Mouse (Mus musculus) adipocyte (in vitro differentiated cells): ENCODE measurements around the gene Epn1.
"Not testable (repeated sequence)": the region's sequence is repeated elsewhere in the genome, so short reads cannot be mapped to it uniquely, and the experiment has no call there.

Experiments used
- DNase-seq: peaks from one replicate; pipeline ENCODE4 v3.0.0-alpha.2; 2016; ENCODE audit warnings: low spot score

The Epn1 gene

DNA sequence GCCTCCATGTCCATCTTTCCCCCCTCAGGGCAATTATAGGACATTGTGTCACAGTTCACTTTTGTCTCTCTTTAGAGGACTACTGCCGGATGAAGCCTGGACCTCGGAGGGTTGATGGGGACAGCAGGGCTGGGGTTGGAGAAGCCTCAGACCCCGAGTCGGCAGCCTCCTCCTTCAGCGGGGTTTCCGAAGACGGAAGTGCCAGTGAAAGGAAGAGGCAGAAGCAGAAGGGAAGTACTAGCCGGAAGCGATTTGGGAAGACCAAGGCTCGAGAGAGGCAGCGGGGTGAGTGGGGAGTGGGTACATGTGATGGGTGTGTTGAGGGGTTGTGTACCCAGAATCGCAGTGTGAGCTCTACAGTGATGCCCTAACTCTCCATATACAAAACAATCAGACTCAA is 20.6 kb upstream of the Epn1 start:
- DNase-seq = no peak

GRCm38 (mm10) chr7:5060239-5060731 is 19.8 kb upstream of the Epn1 start:
- peak; percentile 81 for DNase-seq

GRCm38 (mm10) chr7:5060944-5061773 is 18.9 kb upstream of the Epn1 start:
- DNase-seq = peak; percentile 96

DNA sequence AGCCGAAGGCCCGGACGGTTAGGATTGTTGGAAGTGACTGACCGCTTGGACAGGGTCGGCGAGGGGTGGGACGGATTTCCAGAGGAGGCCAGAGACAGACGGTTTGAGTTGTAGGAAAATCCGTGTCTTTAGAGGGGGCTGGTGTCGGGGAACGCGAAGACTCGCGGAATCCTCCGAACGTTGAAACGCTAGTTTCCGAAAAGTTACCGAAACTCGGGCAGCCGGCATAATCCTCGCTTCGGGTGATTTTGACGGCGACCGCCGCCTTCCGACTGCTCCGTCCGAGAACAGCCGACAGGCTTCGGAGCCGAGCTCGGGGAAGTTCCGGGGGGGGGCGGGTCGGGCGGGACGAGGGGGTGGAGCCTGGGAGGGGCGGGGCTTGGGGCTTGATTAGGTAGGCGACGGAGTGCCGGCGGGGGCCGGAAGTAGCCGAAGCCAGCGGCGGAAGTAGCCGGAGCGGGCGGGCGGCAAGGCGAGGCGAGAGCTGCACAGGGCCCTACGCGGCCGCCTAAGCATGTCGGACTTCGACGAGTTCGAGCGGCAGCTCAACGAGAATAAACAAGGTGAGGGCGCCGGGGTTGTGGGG is 18.2 kb upstream of the Epn1 start, which contains the start of gene U2af2:
U2af2 (plus strand) TSS at position 370 of the 586 bp plus-strand sequence.
- DNase-seq = peak; percentile 84

- DNase-seq = peak; percentile 85
Measured at GRCm38 (mm10) chr7:5062360-5063001, 17.6 kb upstream of the Epn1 start.

- no peak for DNase-seq
Measured at GRCm38 (mm10) chr7:5064886-5065285, 15.1 kb upstream of the Epn1 start.

DNA sequence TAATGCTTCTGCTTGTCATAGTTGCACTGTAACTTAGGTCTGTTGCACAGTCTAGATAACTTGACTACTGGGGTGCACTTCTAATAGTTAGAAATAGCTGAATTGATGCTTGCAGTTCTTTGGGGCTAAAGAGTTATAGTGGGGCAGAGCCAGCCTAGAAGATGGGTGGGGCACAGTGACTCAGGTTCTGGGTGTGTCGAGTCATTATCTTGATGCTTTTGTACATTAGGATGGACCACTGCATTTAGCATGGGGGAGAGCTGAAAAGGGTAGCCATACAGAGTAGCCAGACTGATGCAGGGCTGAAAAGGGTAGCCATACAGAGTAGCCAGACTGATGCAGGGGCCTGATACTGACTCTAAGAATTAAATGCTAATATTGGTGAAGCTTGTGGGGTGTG is 6.4 kb upstream of the Epn1 start:
- DNase-seq = no peak

DNA sequence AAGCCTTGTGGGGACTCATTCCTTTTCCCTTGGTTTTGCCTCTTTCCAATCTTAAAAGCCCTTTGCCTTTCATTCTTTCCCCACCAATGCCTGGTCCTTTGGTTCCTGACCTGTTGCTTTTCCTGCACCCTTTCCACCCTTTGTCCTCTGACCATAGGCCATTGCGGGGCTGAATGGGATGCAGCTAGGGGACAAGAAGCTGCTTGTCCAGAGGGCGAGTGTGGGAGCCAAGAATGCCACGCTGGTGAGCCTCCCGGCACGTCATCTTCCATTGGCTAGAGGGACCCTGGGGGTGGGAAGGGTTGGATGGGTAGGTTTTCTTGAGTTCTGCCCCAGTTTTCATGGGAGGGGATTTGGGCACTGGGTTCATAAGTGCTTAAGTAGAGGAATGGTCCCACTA is 5.1 kb upstream of the Epn1 start:
- DNase-seq = no peak

DNA sequence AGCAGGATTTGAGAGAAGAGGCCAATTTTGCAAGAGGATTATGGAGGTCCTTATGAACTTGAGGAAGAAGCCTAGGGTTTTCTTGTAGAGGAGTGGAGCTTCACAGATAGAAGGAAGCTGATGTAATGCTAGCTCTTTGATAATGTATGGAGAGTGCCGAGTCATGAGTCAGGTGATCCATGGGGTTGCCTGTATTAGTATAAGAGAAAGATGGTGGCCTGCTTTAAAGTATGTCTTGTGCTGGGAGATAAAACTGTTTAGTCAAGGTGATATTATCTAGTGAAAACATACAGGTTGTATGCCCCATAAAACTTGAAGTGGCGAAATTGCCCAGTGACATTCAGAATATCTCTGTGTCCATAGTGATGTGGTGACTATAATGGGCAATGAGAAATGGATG is 3.1 kb upstream of the Epn1 start:
- DNase-seq = no peak

GRCm38 (mm10) chr7:5079365-5080009 is 548 bp upstream of the Epn1 start:
- DNase-seq = not testable (repeated sequence)

DNA sequence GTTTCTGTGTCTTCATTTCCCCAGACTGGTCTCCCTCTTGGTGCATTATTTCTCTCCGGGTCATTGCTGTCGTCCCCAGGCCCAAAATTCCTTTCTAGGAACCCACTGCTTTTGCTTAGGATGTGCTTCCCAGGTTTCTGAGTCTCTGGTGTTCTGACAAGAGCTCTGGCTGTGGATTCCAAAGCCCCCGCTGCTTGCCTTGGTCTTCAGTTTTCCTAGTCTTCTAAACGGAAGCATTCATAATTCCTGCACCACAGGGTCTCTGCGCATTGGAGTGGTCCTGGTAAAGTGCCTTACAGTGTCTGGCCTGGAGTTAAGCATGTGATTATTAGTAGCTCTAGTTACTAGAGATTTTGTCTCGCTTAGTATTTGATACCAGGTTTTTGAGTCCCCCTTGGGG is 780 bp downstream of the Epn1 start:
- DNase-seq = no peak

DNA sequence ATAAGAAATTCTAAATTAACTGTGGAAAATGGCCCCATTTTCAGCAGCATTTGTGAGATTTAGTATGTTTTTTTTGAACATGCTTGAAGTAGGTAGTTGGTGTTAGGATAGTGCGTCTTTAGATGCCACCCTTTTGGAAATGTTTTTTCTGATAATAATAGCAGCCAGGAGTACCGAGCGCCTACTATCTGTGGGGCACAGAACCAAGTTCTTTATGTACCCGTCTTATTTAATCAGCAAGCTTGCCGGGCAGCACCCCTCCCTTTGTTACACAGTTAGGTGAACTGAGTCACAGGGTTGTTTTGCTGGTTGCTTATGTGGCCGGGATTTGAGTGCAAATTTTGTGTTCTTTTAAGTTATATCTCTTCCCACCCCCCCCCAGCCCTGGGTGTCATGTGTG is 1.2 kb downstream of the Epn1 start:
- DNase-seq = no peak

- DNase-seq = no peak
Measured at GRCm38 (mm10) chr7:5081939-5082338, 1.9 kb downstream of the Epn1 start.

DNA sequence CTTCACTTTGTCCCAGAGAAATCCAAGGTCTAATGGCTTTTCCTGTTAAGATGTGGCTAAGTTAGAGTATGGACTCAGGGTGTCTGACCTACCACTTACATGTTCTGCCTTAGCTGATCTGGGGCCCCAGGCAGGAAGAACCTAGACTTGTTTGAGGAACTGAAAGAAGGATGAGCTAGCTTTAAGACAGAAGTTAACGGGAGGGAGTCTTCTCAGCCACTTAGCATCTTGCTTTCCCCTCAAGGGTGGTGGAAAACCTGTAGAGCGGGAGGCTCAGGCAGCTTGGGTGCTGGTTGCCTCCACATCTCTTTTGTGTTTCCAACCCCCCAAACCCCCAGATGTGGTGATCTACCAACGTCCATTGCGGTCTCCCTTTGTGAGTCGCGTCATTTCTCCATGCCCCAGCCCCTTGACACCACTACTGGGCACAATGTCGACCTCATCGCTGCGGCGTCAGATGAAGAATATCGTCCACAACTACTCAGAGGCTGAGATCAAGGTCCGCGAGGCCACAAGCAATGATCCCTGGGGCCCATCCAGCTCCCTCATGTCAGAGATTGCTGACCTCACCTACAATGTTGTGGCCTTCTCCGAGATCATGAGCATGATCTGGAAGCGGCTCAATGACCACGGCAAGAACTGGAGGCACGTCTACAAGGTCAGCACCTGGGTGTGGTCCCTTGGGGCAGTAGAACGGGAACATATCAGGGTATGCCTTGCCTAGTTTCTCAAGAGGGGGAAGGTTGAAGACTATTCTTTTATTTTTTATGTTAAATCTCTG is 3.5 kb downstream of the Epn1 start:
- no peak for DNase-seq

- no peak for DNase-seq
Measured at GRCm38 (mm10) chr7:5085512-5085911, 5.5 kb downstream of the Epn1 start.

DNA sequence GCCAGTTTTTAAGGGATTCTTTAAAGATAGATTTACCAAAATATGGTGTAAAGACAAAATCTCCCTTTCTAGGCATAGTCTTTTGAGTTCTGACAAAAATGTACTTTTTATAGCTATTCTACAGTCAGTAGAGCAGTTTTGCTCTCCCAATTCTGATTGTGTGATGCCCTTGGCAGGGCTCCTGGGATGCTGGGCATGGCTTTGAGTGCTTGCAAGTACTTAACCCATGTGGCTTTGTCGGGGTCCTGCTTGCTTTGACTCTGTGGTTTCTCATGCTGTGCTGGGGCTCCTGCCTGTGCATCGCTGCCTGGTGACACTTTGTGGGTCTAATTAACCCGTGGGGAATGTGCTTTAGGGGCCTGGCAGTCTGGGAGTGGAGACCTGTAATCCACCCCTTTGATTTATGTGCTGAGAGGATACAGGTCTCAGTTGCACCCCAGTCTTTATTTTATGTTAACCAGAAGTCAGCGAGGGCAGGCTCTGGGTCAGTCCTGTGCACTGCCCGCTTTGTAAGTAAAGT is 6.9 kb downstream of the Epn1 start:
- no peak for DNase-seq

- no peak for DNase-seq
Measured at GRCm38 (mm10) chr7:5087886-5088285, 7.9 kb downstream of the Epn1 start.

GRCm38 (mm10) chr7:5089853-5090252 is 9.8 kb downstream of the Epn1 start:
- no peak for DNase-seq

DNA sequence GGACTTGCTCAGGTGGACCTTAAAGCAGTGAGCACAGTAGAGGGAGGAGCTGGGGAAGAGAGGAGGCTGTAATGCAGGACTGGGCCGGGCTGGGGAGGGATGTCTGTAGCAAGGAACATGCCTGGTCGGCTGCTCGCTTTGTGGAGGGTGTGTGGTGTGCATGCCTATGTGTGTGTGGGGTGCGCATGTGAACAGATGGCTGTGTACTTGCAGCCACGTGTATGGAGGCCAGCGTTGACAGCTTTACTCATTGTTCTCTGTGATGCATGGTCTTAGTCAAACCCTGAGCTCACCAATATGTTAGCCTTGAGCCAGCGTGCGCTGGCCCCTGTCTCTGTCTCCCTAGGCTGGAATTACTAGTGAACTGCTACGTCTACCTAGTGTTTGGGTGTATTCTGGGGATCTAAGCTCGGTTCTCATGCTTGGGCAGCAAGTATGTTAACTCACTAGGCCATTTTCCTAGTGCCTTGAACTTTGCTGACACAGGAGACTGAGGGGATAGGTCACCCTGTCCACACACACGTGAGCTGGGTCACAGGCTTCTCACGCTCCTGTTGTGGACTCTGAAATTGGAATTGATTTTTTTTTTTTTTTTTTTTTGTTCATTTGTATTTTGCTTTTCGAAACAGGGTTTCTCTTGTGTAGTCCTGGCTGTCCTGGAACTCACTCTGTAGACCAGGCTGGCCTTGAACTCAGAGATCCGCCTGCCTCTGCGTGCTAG is 11.1 kb downstream of the Epn1 start:
- DNase-seq = no peak

DNA sequence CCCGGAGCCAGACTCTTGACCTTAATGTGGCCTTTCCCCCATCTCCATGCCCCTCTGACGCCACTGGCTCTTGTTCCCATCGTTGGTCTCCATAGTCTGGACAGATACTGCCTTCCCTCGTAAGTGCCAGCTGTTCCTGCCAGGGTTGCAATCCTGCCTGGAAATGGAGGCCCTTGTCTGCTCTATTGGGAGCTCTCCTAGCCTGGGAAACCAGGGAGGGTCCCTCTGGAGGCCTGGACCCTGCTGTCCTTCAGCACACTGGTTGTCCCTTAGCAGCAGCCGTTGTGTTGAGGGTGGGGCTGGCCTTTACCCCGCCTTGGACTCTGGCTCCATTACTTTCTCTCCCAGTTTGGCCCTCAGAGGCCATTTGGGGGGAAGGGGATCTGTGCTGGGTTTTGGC is 12.3 kb downstream of the Epn1 start:
- DNase-seq = no peak
